Mouse (Mus musculus) heart, postnatal 4 days (tissue): ENCODE measurements around the gene Mettl7b. TPM values are rescaled to one million over a fixed set of nuclear protein-coding genes. Genes with fewer than 3 reads are reported as not detected.
"Not testable (repeated sequence)": the region's sequence is repeated elsewhere in the genome, so short reads cannot be mapped to it uniquely, and the experiment has no call there.

ENCODE experiments used
- DNase-seq: peaks from one replicate; pipeline ENCODE4 v3.0.0; 2021
- total RNA-seq, 2 experiments: library from RNA; stranded (reverse); gene quantifications; 2 replicates each; pipeline ENCODE4 v1.2.3; 2021

Mettl7b gene
- total RNA-seq: under 1 TPM in 1 of 2 experiments, not detected in 1; 0.21 TPM

- DNase-seq: no peak
These were observed at the start of gene Mettl7b for GRCm38 (mm10) chr10:128960590-128961584. Mettl7b (minus strand) TSS chr10:128960988.

GRCm38 (mm10) chr10:129010288-129010841 lies 49.6 kb upstream of the Mettl7b start, which contains the start of gene Olfr763:
Olfr763 (plus strand) TSS chr10:129010791.
- no peak for DNase-seq

GRCm38 (mm10) chr10:129004032-129004920 lies 43.5 kb upstream of the Mettl7b start:
- DNase-seq: no peak

GRCm38 (mm10) chr10:128996523-128997040 lies 35.8 kb upstream of the Mettl7b start:
- DNase-seq: no peak

GRCm38 (mm10) chr10:128995796-128996195 lies 35.0 kb upstream of the Mettl7b start:
- DNase-seq: no peak

GRCm38 (mm10) chr10:128990994-128991393 lies 30.2 kb upstream of the Mettl7b start:
- DNase-seq: no peak

GRCm38 (mm10) chr10:128990129-128990850 lies 29.5 kb upstream of the Mettl7b start:
- DNase-seq: not testable (repeated sequence)

- DNase-seq: not testable (repeated sequence)
These were observed 28.3 kb upstream of the Mettl7b start, which contains the start of gene Olfr9 for GRCm38 (mm10) chr10:128989131-128989530. Olfr9 (plus strand) TSS chr10:128989431.

GRCm38 (mm10) chr10:128980644-128981365 lies 20.0 kb upstream of the Mettl7b start:
- no peak for DNase-seq

- peak; percentile 67 for DNase-seq
These were observed 16.8 kb upstream of the Mettl7b start for GRCm38 (mm10) chr10:128977522-128978114.

GRCm38 (mm10) chr10:128976395-128976794 lies 15.6 kb upstream of the Mettl7b start:
- no peak for DNase-seq

- DNase-seq: no peak
These were observed 12.1 kb upstream of the Mettl7b start for GRCm38 (mm10) chr10:128972841-128973240.

GRCm38 (mm10) chr10:128970740-128971250 lies 10.0 kb upstream of the Mettl7b start:
- no peak for DNase-seq

- DNase-seq: no peak
These were observed 7.6 kb upstream of the Mettl7b start for GRCm38 (mm10) chr10:128968341-128968749.

- DNase-seq: no peak
These were observed 5.1 kb upstream of the Mettl7b start for GRCm38 (mm10) chr10:128965871-128966270.

- DNase-seq: no peak
These were observed 4.2 kb upstream of the Mettl7b start for GRCm38 (mm10) chr10:128964961-128965360.

GRCm38 (mm10) chr10:128960142-128960541 lies 646 bp downstream of the Mettl7b start:
- no peak for DNase-seq

GRCm38 (mm10) chr10:128958340-128958739 lies 2.4 kb downstream of the Mettl7b start:
- DNase-seq: no peak

- no peak for DNase-seq
These were observed 10.4 kb downstream of the Mettl7b start for GRCm38 (mm10) chr10:128950208-128950887.
